In genomic region chr9:68859500-68859899, GRCm38 (mm10) we compare ENCODE assay signal across 28 mouse cellular contexts.
"Had no signal": no experiment of that assay in that cellular context is flagged by ENCODE, and none has a peak within 500 bp of the region (broad histone marks: within the 10 kb centered on the region; RNA-seq: fewer than 3 reads in every experiment).

No protein-coding gene starts in this region.

- H3K4me1 ChIP-seq: limb, embryonic 15.5 days; liver, embryonic 12.5 days; liver, embryonic 13.5 days; liver, embryonic 15.5 days; megakaryocyte, embryonic 14.5 days; midbrain, embryonic 10.5 days; midbrain, embryonic 12.5 days had no signal

- H3K9me3 ChIP-seq: limb, embryonic 10.5 days; limb, embryonic 15.5 days; liver, embryonic 12.5 days; liver, embryonic 13.5 days; liver, embryonic 15.5 days; megakaryocyte, embryonic 14.5 days; midbrain, embryonic 15.5 days had no signal

- H3K4me3 ChIP-seq: left cerebral cortex, adult 2 months; limb, embryonic 10.5 days; limb, embryonic 12.5 days; limb, embryonic 13.5 days; limb, embryonic 15.5 days; liver, embryonic 12.5 days; liver, embryonic 13.5 days; liver, embryonic 15.5 days; lung, embryonic 15.5 days; megakaryocyte, embryonic 14.5 days; midbrain, embryonic 10.5 days; midbrain, embryonic 12.5 days; midbrain, embryonic 13.5 days; midbrain, embryonic 15.5 days; myocyte; neural tube, embryonic 12.5 days; neural tube, embryonic 13.5 days had no signal

- H3K4me2 ChIP-seq: limb, embryonic 12.5 days; limb, embryonic 13.5 days; limb, embryonic 15.5 days; liver, embryonic 11.5 days; liver, embryonic 12.5 days; liver, embryonic 13.5 days; liver, embryonic 15.5 days; lung, embryonic 14.5 days; lung, embryonic 15.5 days; midbrain, embryonic 11.5 days; midbrain, embryonic 12.5 days; midbrain, embryonic 13.5 days; midbrain, embryonic 15.5 days; neural tube, embryonic 12.5 days; neural tube, embryonic 13.5 days had no signal

- ATAC-seq: liver, embryonic 12.5 days; liver, postnatal 0 days; midbrain, embryonic 13.5 days; midbrain, embryonic 15.5 days; midbrain, embryonic 16.5 days had no signal

- DNase-seq: layer of hippocampus, postnatal 36 days; left cerebral cortex, postnatal 4 days; liver; liver, embryonic 13.5 days; liver, postnatal 0 days; midbrain, embryonic 14.5 days had no signal

- H3K9ac ChIP-seq: limb, embryonic 12.5 days; limb, embryonic 13.5 days; limb, embryonic 15.5 days; liver, embryonic 12.5 days; liver, embryonic 13.5 days; liver, embryonic 14.5 days; liver, embryonic 15.5 days; liver, postnatal 0 days; lung, embryonic 14.5 days; lung, embryonic 15.5 days; midbrain, embryonic 12.5 days; midbrain, embryonic 13.5 days; midbrain, embryonic 15.5 days; neural tube, embryonic 12.5 days; neural tube, embryonic 13.5 days had no signal

- H3K36me3 ChIP-seq: limb, embryonic 10.5 days; limb, embryonic 12.5 days; limb, embryonic 15.5 days; liver, embryonic 12.5 days; liver, embryonic 13.5 days; liver, embryonic 15.5 days; lung, embryonic 15.5 days; midbrain, embryonic 10.5 days; midbrain, embryonic 12.5 days; midbrain, embryonic 15.5 days; neural tube, embryonic 12.5 days; neural tube, embryonic 13.5 days had no signal

- H3K27me3 ChIP-seq: limb, embryonic 12.5 days; limb, embryonic 13.5 days; limb, embryonic 15.5 days; liver, embryonic 12.5 days; liver, embryonic 13.5 days; liver, embryonic 15.5 days; lung, embryonic 15.5 days; megakaryocyte, embryonic 14.5 days; midbrain, embryonic 12.5 days; midbrain, embryonic 13.5 days; midbrain, embryonic 15.5 days; neural tube, embryonic 12.5 days; neural tube, embryonic 13.5 days had no signal

- H3K27ac ChIP-seq: left cerebral cortex, adult 2 months; limb, embryonic 10.5 days; limb, embryonic 12.5 days; limb, embryonic 13.5 days; limb, embryonic 15.5 days; liver, embryonic 12.5 days; liver, embryonic 13.5 days; liver, embryonic 14.5 days; liver, embryonic 15.5 days; macrophage; midbrain, embryonic 10.5 days; midbrain, embryonic 12.5 days; midbrain, embryonic 13.5 days; midbrain, embryonic 15.5 days; neural tube, embryonic 12.5 days; neural tube, embryonic 13.5 days had no signal
